In the genomic region with DNA sequence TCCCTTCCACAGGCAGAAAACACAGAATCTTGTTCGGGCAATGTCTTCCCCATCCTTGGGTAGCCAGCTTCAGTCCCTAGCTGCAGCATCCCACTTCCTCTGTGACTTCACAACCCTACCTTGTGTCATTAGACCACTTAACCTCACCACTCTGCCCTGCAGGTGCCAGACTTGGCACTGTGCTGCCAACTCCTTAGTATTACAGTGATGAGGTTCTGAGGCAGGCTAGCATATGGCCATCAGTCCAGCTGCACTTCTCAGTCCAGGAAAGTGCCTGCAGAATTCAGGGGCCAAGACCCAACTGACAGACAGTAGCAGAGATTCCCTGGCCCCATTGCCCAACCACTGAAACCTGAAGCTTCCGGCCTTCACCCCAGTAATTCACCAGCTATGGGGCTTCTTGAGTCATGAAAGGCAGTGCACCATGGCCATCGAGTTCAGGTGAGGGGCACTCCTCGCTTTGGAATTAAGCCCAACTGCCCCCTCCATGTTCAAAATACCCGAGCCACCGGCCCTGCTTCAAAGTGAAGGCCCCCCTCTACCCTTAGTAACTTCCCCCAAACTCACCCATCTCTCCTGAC, we compare ENCODE assay signal across 8 mouse cellular contexts. TPM values are rescaled to one million over a fixed set of nuclear protein-coding genes. Genes with fewer than 3 reads are reported as not detected.
A peak's percentile ranks its signal among the peaks of the same experiment; 100 is the strongest.
DNase-seq lines count a peak whose midpoint lies in the region; ATAC-seq and TF ChIP-seq lines count a peak whose summit lies in the region.

No protein-coding gene starts in this region.

- H3K4me3 ChIP-seq in lung, embryonic 14.5 days (ENCODE audit: low read depth, low read length) = peak overlapping the region; percentile 62
- peak overlapping the region; percentile 51 for H3K4me3 ChIP-seq in embryonic facial prominence, embryonic 11.5 days (ENCODE audit: low read depth, low read length)
- peak overlapping the region; percentile 47 for H3K4me3 ChIP-seq in hindbrain, postnatal 0 days (ENCODE audit: low read length)
- peak overlapping the region; percentile 51 for H3K4me3 ChIP-seq in midbrain, embryonic 14.5 days (replicated peaks; ENCODE audit: low read depth, low read length)

- peak overlapping the region; percentile 58 for H3K9ac ChIP-seq in lung, embryonic 14.5 days
- peak overlapping the region; percentile 68 for H3K9ac ChIP-seq in embryonic facial prominence, embryonic 11.5 days (replicated peaks; ENCODE audit: low read length)
- H3K9ac ChIP-seq in hindbrain, postnatal 0 days (replicated peaks; ENCODE audit: low read length) = peak overlapping the region; percentile 47; the same call in 1 of the 2 replicates
- H3K9ac ChIP-seq in midbrain, embryonic 14.5 days (replicated peaks; ENCODE audit: low read length) = peak overlapping the region; percentile 60

- peak; percentile 13; the same call in 1 of the 2 replicates for ATAC-seq in lung, embryonic 14.5 days (ENCODE audit: insufficient read depth)
- ATAC-seq in embryonic facial prominence, embryonic 11.5 days (replicated peaks; ENCODE audit: insufficient number of reproducible peaks, low FRiP score, low TSS enrichment, low read depth) = peak; percentile 50; the same call in 1 of the 2 replicates
- ATAC-seq in hindbrain, postnatal 0 days = peak; percentile 18; the same call in 1 of the 2 replicates
- ATAC-seq in midbrain, embryonic 14.5 days (ENCODE audit: low FRiP score, low TSS enrichment) = no peak

- WGBS in lung, embryonic 14.5 days = 11% methylated on average over 6 of the region's 6 CpGs
- 15% methylated on average over 6 of the region's 6 CpGs for WGBS in embryonic facial prominence, embryonic 11.5 days
- 14% methylated on average over 6 of the region's 6 CpGs for WGBS in hindbrain, postnatal 0 days
- WGBS in midbrain, embryonic 14.5 days = 19% methylated on average over 6 of the region's 6 CpGs

- no peak overlapping the region for H3K27ac ChIP-seq in lung, embryonic 14.5 days (ENCODE audit: low read depth)
- no peak overlapping the region for H3K27ac ChIP-seq in embryonic facial prominence, embryonic 11.5 days (replicated peaks; ENCODE audit: low read depth, low read length)
- no peak overlapping the region for H3K27ac ChIP-seq in hindbrain, postnatal 0 days
- no peak overlapping the region for H3K27ac ChIP-seq in midbrain, embryonic 14.5 days (replicated peaks; ENCODE audit: low read depth, low read length)

- H3K4me1 ChIP-seq in lung, embryonic 14.5 days (ENCODE audit: insufficient read depth) = peaks cover 10% of the 10 kb centered on the region; the same call in 1 of the 2 replicates
- H3K4me1 ChIP-seq in embryonic facial prominence, embryonic 11.5 days (ENCODE audit: control insufficient read depth, insufficient read depth, low read length) = no peaks in the 10 kb centered on the region
- 0 out of 2 replicates have a peak, but pooled peaks cover 3% of the 10 kb centered on the region for H3K4me1 ChIP-seq in hindbrain, postnatal 0 days (ENCODE audit: insufficient read depth, low read length)
- peaks cover 4% of the 10 kb centered on the region; the same call in 1 of the 2 replicates for H3K4me1 ChIP-seq in midbrain, embryonic 14.5 days (ENCODE audit: control insufficient read depth, insufficient read depth, low read length)

- H3K4me2 ChIP-seq in lung, embryonic 14.5 days = peak overlapping the region; percentile 70
- H3K4me2 ChIP-seq in embryonic facial prominence, embryonic 11.5 days (ENCODE audit: low read depth, low read length) = peak overlapping the region; percentile 87
- peak overlapping the region; percentile 68 for H3K4me2 ChIP-seq in hindbrain, postnatal 0 days (ENCODE audit: low read depth, low read length)
- H3K4me2 ChIP-seq in midbrain, embryonic 14.5 days (ENCODE audit: low read length) = peak overlapping the region; percentile 91

- no peak for TF ChIP-seq CTCF in lung, embryonic 14.5 days (IDR thresholded peaks at IDR 0.05; ENCODE audit: low read depth)
- no peak for TF ChIP-seq CTCF in hindbrain, postnatal 0 days (IDR thresholded peaks at IDR 0.05; ENCODE audit: low read depth)

- no peaks in the 10 kb centered on the region for H3K27me3 ChIP-seq in lung, embryonic 14.5 days (ENCODE audit: insufficient read depth, low read length)
- H3K27me3 ChIP-seq in embryonic facial prominence, embryonic 11.5 days (ENCODE audit: control insufficient read depth, insufficient read depth, low read length) = no peaks in the 10 kb centered on the region
- no peaks in the 10 kb centered on the region for H3K27me3 ChIP-seq in hindbrain, postnatal 0 days (ENCODE audit: insufficient read depth, low read length)
- no peaks in the 10 kb centered on the region for H3K27me3 ChIP-seq in midbrain, embryonic 14.5 days (ENCODE audit: control insufficient read depth, insufficient read depth, low read length)

- DNase-seq in lung, embryonic 14.5 days = no peak
- DNase-seq in lung, postnatal 25 days (ENCODE audit: low spot score) = no peak
- DNase-seq in embryonic facial prominence, embryonic 11.5 days (ENCODE audit: low spot score) = no peak
- DNase-seq in hindbrain, postnatal 0 days (ENCODE audit: low spot score) = no peak
- DNase-seq in midbrain, embryonic 14.5 days = no peak
- DNase-seq in layer of hippocampus, adult 9-10 months (ENCODE audit: low spot score) = no peak
- DNase-seq in right cerebral cortex, postnatal 14 days = no peak
- no peak for DNase-seq in cerebellum, postnatal 36 days

- peaks cover 21% of the 10 kb centered on the region for H3K36me3 ChIP-seq in lung, embryonic 14.5 days (ENCODE audit: insufficient read depth)
- H3K36me3 ChIP-seq in embryonic facial prominence, embryonic 11.5 days (replicated peaks; ENCODE audit: control insufficient read depth, insufficient read depth, low read depth, low read length) = no peaks in the 10 kb centered on the region
- H3K36me3 ChIP-seq in hindbrain, postnatal 0 days (ENCODE audit: insufficient read depth, low read length) = no peaks in the 10 kb centered on the region
- no peaks in the 10 kb centered on the region for H3K36me3 ChIP-seq in midbrain, embryonic 14.5 days (ENCODE audit: control insufficient read depth, insufficient read depth, low read length)

- no peaks in the 10 kb centered on the region for H3K9me3 ChIP-seq in lung, embryonic 14.5 days (ENCODE audit: low read depth, low read length)
- H3K9me3 ChIP-seq in embryonic facial prominence, embryonic 11.5 days (replicated peaks; ENCODE audit: control insufficient read depth, low read length) = no peaks in the 10 kb centered on the region
- no peaks in the 10 kb centered on the region for H3K9me3 ChIP-seq in hindbrain, postnatal 0 days (ENCODE audit: low read length)
- no peaks in the 10 kb centered on the region for H3K9me3 ChIP-seq in midbrain, embryonic 14.5 days (ENCODE audit: control insufficient read depth, low read length)

RNA-seq across cellular contexts. Expression of gene Itpripl1, which starts 0.6 kb away (rescaled TPM):
- 25.6 and 26.5 TPM in 2 replicates for polyA plus RNA-seq in lung, embryonic 14.5 days (2014; fragmentation: Nextera tagmentation; extraction: Ambion mirVana)
- 15.9 and 17.6 TPM in 2 replicates for polyA plus RNA-seq in embryonic facial prominence, embryonic 11.5 days (2014; fragmentation: Nextera tagmentation; extraction: Ambion mirVana)
- 11.5 and 14.6 TPM in 2 replicates for total RNA-seq in hindbrain, postnatal 0 days (2014; rRNA removed)
- polyA plus RNA-seq in hindbrain, postnatal 0 days (2015; fragmentation: Nextera tagmentation; extraction: Ambion mirVana) = 11.0 and 12.4 TPM in 2 replicates
- 5.6 and 6.4 TPM in 2 replicates for polyA plus RNA-seq in midbrain, embryonic 14.5 days (2014; fragmentation: Nextera tagmentation; extraction: Ambion mirVana)

RNA-seq across cellular contexts. Expression of gene Ncaph, which starts 8.9 kb away (rescaled TPM):
- 119 and 123 TPM in 2 replicates for polyA plus RNA-seq in lung, embryonic 14.5 days (2014; fragmentation: Nextera tagmentation; extraction: Ambion mirVana)
- 131 and 132 TPM in 2 replicates for polyA plus RNA-seq in embryonic facial prominence, embryonic 11.5 days (2014; fragmentation: Nextera tagmentation; extraction: Ambion mirVana)
- total RNA-seq in hindbrain, postnatal 0 days (2014; rRNA removed) = 13.7 and 15.9 TPM in 2 replicates
- polyA plus RNA-seq in hindbrain, postnatal 0 days (2015; fragmentation: Nextera tagmentation; extraction: Ambion mirVana) = 13.0 and 15.6 TPM in 2 replicates
- polyA plus RNA-seq in midbrain, embryonic 14.5 days (2014; fragmentation: Nextera tagmentation; extraction: Ambion mirVana) = 10.7 and 19.6 TPM in 2 replicates
